Mouse (Mus musculus) C2C12 (cell line): Measurements from ENCODE around the gene Cfap99. TPM values are rescaled to one million over a fixed set of nuclear protein-coding genes. Genes with fewer than 3 reads are reported as not detected.

Experiments
- H3K27me3 ChIP-seq: one replicate; pipeline ENCODE4 v1.6.1; 2011; ENCODE audit not compliant: control insufficient read depth, insufficient read depth, insufficient read length
- H3K36me3 ChIP-seq: one replicate; pipeline ENCODE4 v1.6.1; 2011; ENCODE audit not compliant: control insufficient read depth, insufficient read depth
- H3K4me3 ChIP-seq: one replicate; pipeline ENCODE4 v1.5.1; 2011; ENCODE audit warnings: mild to moderate bottlenecking, control low read depth; ENCODE audit not compliant: poor library complexity, insufficient read depth, severe bottlenecking
- H3K79me2 ChIP-seq: one replicate; pipeline ENCODE4 v1.6.1; 2011; ENCODE audit not compliant: control insufficient read depth, insufficient read depth
- H3K79me3 ChIP-seq: one replicate; pipeline ENCODE4 v1.6.1; 2011; ENCODE audit warnings: low read depth, control low read depth
- H3ac ChIP-seq: one replicate; pipeline ENCODE3; 2011; ENCODE audit warnings: low read depth; ENCODE audit not compliant: control insufficient read depth, insufficient read length
- CEBPB ChIP-seq: IDR thresholded peaks from one replicate; pipeline ENCODE4 v1.6.1; 2011; ENCODE audit warnings: low read depth, mild to moderate bottlenecking, control low read depth, moderate library complexity
- CTCF ChIP-seq: IDR thresholded peaks from one replicate; pipeline ENCODE4 v1.5.1; 2011; ENCODE audit not compliant: control insufficient read depth, insufficient read depth, insufficient read length
- FOSL1 ChIP-seq: IDR thresholded peaks from one replicate; pipeline ENCODE4 v1.8.0; 2011; ENCODE audit warnings: mild to moderate bottlenecking, low read length; ENCODE audit not compliant: poor library complexity, insufficient read depth, severe bottlenecking
- MAX ChIP-seq: IDR thresholded peaks from one replicate; pipeline ENCODE4 v1.6.1; 2011; ENCODE audit warnings: mild to moderate bottlenecking, control low read depth
- MYOD1 ChIP-seq: IDR thresholded peaks from one replicate; pipeline ENCODE4 v1.6.1; 2011; ENCODE audit warnings: low read depth; ENCODE audit not compliant: control insufficient read depth, insufficient read length
- MYOG ChIP-seq: IDR thresholded peaks from one replicate; pipeline ENCODE4 v1.6.1; 2011; ENCODE audit not compliant: control insufficient read depth, insufficient read length; ENCODE audit errors: extremely low read depth
- USF1 ChIP-seq: IDR thresholded peaks from one replicate; pipeline ENCODE4 v1.6.1; 2011; ENCODE audit warnings: low read depth, mild to moderate bottlenecking, control low read depth, moderate library complexity
- polyA plus RNA-seq: library from polyadenylated mRNA; unstranded; fragments of >200 nt; fragmentation: generic; extraction: Trizol; gene quantifications from one replicate; pipeline ENCODE4 v1.2.1, GENCODE M21; 2012; ENCODE audit warnings: missing spikeins

Gene Cfap99
- polyA plus RNA-seq, 1 experiment: not detected

DNA sequence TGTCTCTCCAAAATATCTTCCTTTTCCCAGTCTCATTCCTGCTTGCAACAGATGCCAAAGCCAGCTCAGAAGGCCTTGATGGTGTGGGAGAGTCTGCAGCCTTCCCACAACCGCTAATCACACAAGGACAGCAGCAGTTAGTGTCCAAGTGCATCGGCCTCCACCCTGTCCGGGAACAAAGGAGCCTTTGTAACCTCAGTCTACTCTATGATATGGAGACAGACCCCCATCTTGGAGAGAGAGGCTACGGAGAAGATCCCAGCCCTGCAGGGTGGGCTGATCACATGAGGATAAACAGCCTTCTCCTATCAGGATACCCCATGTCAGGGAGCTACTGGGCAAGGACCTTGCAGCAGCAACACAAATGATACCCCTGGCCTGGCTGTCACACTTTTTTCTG is 36.6 kb upstream of the Cfap99 start:
- H3K79me2 ChIP-seq: no peaks in the 10 kb centered on the region
- no peak overlapping the region for H3K4me3 ChIP-seq
- H3K27me3 ChIP-seq: peaks cover 7% of the 10 kb centered on the region
- no peak for TF ChIP-seq MAX
- H3K79me3 ChIP-seq: no peaks in the 10 kb centered on the region
- no peaks in the 10 kb centered on the region for H3K36me3 ChIP-seq
- no peak overlapping the region for H3ac ChIP-seq

DNA sequence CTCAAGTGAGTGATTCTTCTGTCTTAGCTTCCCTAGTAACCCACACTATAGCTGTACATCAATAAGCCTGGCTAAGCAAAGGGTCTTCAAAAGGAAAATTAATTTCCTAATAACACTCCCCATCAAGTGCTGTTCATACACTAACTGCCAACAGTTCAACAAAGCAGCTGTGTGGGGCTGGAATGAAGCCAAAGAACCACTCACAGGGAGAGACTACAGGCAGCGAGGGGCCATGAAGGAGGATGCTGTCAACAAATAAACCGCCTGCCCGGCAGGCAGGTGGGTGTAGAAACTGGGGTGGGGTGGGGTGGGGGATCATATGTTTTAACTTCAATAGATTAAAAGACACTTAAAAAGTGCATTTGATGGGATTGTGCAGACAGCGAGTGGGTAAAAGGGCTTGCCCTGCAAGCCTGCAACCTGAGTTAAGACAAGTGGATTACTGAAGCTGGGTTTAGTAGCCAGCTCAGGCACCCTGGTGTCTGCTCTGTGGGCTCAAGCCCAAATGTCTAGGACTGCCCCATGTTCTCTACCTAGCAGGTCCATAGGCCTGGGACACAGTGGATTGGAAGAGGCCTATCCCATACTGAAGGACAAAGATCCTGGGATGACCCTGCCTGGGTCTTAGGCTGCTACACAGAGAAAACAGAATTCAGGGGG is 36.0 kb upstream of the Cfap99 start:
- Histone ChIP-seq H3K36me3 (no peaks in the 10 kb centered on the region), H3K79me2 (no peaks in the 10 kb centered on the region), H3K4me3 (no peak overlapping the region), H3K27me3 (peaks cover 11% of the 10 kb centered on the region), H3K79me3 (no peaks in the 10 kb centered on the region), H3ac (no peak overlapping the region)
- no peak for TF ChIP-seq MAX
- TF ChIP-seq MYOG: no peak
- no peak for TF ChIP-seq MYOD1
- no peak for TF ChIP-seq CEBPB
- TF ChIP-seq USF1: no peak

DNA sequence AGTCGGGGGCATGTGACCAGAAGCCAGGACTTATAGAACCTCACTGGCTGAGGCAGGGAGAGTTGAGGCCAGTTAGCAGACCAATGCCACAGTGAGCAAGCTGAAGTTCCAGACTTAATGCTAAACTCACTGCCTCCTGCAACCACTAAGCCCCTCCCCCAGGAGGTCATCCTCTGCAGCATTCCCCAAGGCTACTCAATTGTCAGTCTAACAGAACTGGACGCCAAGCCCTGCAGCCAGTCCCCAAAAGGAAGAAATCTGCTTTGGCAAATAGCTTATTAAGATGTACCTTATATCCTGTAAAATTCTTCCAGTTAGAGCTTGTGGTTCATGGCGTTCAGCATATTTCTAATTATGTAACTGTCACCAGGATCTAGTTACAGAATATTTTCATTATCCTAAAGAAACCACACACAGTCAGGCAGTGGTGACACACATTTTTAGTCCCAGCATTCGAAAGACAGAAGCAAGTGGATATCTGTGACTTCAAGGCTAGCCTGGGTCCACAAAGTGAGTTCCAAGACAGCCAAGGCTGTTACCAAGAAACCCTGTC is 35.4 kb upstream of the Cfap99 start:
- Histone ChIP-seq H3K79me3 (no peaks in the 10 kb centered on the region), H3K79me2 (no peaks in the 10 kb centered on the region), H3K27me3 (peaks cover 11% of the 10 kb centered on the region), H3ac (no peak overlapping the region), H3K36me3 (no peaks in the 10 kb centered on the region), H3K4me3 (no peak overlapping the region)
- no peak for TF ChIP-seq CEBPB
- no peak for TF ChIP-seq CTCF
- no peak for TF ChIP-seq MYOD1
- TF ChIP-seq MAX: no peak
- TF ChIP-seq USF1: no peak
- no peak for TF ChIP-seq MYOG
- TF ChIP-seq FOSL1: no peak

DNA sequence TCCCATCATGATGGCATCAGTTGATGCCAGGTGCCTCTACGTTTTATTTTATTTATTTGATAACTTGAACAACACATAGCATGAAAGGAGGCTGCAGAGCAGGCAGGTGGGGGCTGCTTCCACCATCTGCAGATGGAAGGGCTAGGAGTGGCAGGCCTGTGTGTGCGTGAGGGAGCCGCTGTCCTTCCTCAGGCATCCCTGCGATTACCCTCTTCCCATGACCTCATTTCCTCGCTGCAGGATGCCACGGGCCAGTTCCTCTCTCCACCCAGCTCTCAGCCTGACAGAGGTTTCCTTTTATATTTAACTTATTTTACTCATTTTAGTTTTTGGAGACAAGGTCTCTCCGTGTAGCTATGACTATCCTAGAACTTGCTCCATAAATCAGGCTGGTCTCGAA is 34.1 kb upstream of the Cfap99 start:
- Histone ChIP-seq H3K27me3 (peaks cover 11% of the 10 kb centered on the region), H3K36me3 (no peaks in the 10 kb centered on the region), H3K79me3 (no peaks in the 10 kb centered on the region), H3K79me2 (no peaks in the 10 kb centered on the region), H3K4me3 (no peak overlapping the region), H3ac (no peak overlapping the region)
- no peak for TF ChIP-seq USF1
- no peak for TF ChIP-seq MAX
- no peak for TF ChIP-seq MYOG

DNA sequence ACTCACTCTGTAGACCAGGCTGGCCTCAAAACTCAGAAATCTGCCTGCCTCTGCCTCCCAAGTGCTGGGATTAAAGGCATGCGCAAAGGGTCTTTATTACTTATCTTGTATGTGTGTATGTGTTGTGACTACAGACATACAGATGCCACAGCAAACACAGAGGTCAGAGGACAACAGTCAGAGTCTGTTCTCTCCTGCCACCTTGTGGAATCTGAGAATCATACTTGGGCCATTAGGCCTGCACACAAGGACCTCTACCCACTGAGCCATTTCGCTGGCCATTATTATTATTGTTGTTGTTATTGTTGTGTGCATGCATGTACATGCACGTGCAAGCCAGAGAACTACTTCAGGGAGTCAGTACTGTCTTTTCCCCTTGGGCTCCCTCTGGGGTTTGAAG is 33.2 kb upstream of the Cfap99 start:
- H3K36me3 ChIP-seq: no peaks in the 10 kb centered on the region
- H3ac ChIP-seq: no peak overlapping the region
- H3K79me2 ChIP-seq: no peaks in the 10 kb centered on the region
- no peaks in the 10 kb centered on the region for H3K79me3 ChIP-seq
- H3K4me3 ChIP-seq: no peak overlapping the region
- TF ChIP-seq CTCF: peak; percentile 27
- TF ChIP-seq MYOG: no peak
- H3K27me3 ChIP-seq: peaks cover 11% of the 10 kb centered on the region

DNA sequence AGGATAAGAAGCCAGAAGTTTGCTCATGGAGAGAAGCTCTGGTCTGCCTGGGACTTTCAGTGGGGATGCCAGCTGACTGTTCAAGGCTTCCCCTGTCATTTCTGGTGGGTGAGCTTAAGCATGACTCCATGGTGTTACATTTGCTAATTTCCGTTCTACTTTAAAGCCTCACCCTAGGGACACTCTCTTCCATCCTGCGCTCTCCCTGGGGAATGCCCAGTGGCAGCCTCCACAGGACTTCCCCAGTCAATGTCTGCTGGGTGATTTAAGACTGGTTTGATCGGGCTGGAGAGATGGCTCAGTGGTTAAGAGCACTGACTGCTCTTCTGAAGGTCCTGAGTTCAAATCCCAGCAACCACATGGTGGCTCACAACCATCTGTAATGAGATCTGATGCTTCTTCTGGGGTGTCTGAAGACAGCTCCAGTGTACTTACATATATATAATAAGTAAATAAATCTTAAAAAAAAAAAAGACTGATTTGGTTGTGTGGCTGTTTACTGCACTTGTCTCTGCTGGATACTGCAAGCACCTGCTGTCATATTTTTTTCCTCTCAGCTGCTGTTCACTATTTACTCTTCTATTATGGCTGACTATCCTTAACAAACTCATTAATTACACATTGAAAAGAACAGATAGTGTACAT is 29.1 kb upstream of the Cfap99 start:
- no peak overlapping the region for H3K4me3 ChIP-seq
- no peak overlapping the region for H3ac ChIP-seq
- H3K79me3 ChIP-seq: no peaks in the 10 kb centered on the region
- H3K36me3 ChIP-seq: no peaks in the 10 kb centered on the region
- H3K79me2 ChIP-seq: no peaks in the 10 kb centered on the region
- peaks cover 11% of the 10 kb centered on the region for H3K27me3 ChIP-seq
- no peak for TF ChIP-seq CEBPB
- no peak for TF ChIP-seq MYOG
- no peak for TF ChIP-seq USF1
- TF ChIP-seq MAX: no peak
- no peak for TF ChIP-seq CTCF
- no peak for TF ChIP-seq FOSL1

DNA sequence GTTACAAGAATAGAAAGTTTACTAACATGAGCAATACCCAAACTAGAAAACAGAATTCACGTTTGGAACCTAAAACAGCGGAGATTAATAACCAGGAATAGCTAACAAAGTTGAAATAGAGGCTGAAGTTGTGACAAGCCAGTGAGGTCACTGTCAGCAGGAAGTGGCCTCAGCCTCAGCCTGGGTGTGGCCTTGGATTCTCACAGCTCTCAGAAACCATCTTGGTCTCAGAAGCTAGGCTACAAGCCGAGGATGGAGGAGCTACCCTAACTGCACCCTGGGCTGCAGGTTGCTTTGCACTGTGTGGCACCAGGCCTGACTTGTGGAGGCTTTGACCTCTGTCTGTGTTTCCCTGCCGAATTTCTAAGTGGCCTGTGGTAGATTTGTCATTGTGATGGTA is 22.3 kb upstream of the Cfap99 start:
- no peak overlapping the region for H3K4me3 ChIP-seq
- H3K27me3 ChIP-seq: peaks cover 14% of the 10 kb centered on the region
- no peaks in the 10 kb centered on the region for H3K79me3 ChIP-seq
- no peaks in the 10 kb centered on the region for H3K36me3 ChIP-seq
- TF ChIP-seq CEBPB (no peak), CTCF (no peak), MYOG (no peak), FOSL1 (no peak), MAX (no peak), MYOD1 (no peak), USF1 (no peak)
- no peak overlapping the region for H3ac ChIP-seq
- no peaks in the 10 kb centered on the region for H3K79me2 ChIP-seq
